Mouse (Mus musculus): ENCODE results near the gene Catsperg1. TPM values are rescaled to one million over a fixed set of nuclear protein-coding genes. Genes with fewer than 3 reads are reported as not detected.

Gene Catsperg1
- polyA plus RNA-seq, 1 experiment from 2014 or later = 0.78 TPM

GRCm38 (mm10) chr7:29180077-29180853 is 33.6 kb downstream of the Catsperg1 start, which contains the start of gene Psmd8:
Gene Psmd8 (minus strand): TSS chr7:29180701.
- peak within 1 kb of the TSS; percentile 86 for H3K4me2 ChIP-seq
- peaks cover 18% of the 10 kb centered on the region for H3K4me1 ChIP-seq
- H3K36me3 ChIP-seq (replicated peaks) = peaks cover 14% of the 10 kb centered on the region
- H3K4me3 ChIP-seq (replicated peaks) = peak within 1 kb of the TSS; percentile 83
- no peaks in the 10 kb centered on the region for H3K9me3 ChIP-seq
- H3K27ac ChIP-seq = peak within 1 kb of the TSS; percentile 74
- H3K27me3 ChIP-seq = no peaks in the 10 kb centered on the region
- WGBS = under 1% methylated on average over 62 of the region's 62 CpGs
- peak within 1 kb of the TSS; percentile 86 for H3K9ac ChIP-seq
- peak; percentile 95 for ATAC-seq (ENCODE audit: low FRiP score)

GRCm38 (mm10) chr7:29179323-29179722 is 34.5 kb downstream of the Catsperg1 start:
- Histone ChIP-seq H3K9me3 (no peaks in the 10 kb centered on the region), H3K27me3 (peaks cover 6% of the 10 kb centered on the region), H3K36me3 (replicated peaks) (peaks cover 23% of the 10 kb centered on the region), H3K4me3 (replicated peaks) (peak overlapping the region; percentile 83), H3K4me1 (peaks cover 18% of the 10 kb centered on the region), H3K27ac (no peak overlapping the region), H3K4me2 (peak overlapping the region; percentile 86), H3K9ac (peak overlapping the region; percentile 86)
- ATAC-seq (ENCODE audit: low FRiP score) = no peak
- 64% methylated on average over 7 of the region's 7 CpGs for whole genome bisulfite sequencing

- no peaks in the 10 kb centered on the region for H3K9me3 ChIP-seq
- H3K27ac ChIP-seq = no peak overlapping the region
- WGBS = 83% methylated on average over 4 of the region's 4 CpGs
- no peak overlapping the region for H3K9ac ChIP-seq
- H3K27me3 ChIP-seq = peaks cover 18% of the 10 kb centered on the region
- no peak overlapping the region for H3K4me3 ChIP-seq (replicated peaks)
- H3K36me3 ChIP-seq (replicated peaks) = peaks cover 32% of the 10 kb centered on the region
- ATAC-seq (ENCODE audit: low FRiP score) = no peak
- H3K4me2 ChIP-seq = no peak overlapping the region
- H3K4me1 ChIP-seq = peaks cover 18% of the 10 kb centered on the region
These were observed 35.7 kb downstream of the Catsperg1 start for GRCm38 (mm10) chr7:29178106-29178505.

GRCm38 (mm10) chr7:29172390-29173016 is 41.3 kb downstream of the Catsperg1 start:
- H3K4me3 ChIP-seq (replicated peaks) = peak overlapping the region; percentile 5; the same call in 1 of the 2 replicates
- peaks cover 56% of the 10 kb centered on the region for H3K27me3 ChIP-seq
- no peak overlapping the region for H3K4me2 ChIP-seq
- no peak overlapping the region for H3K27ac ChIP-seq
- no peak overlapping the region for H3K9ac ChIP-seq
- peaks cover 32% of the 10 kb centered on the region for H3K36me3 ChIP-seq (replicated peaks)
- no peak for ATAC-seq (ENCODE audit: low FRiP score)
- peaks cover 47% of the 10 kb centered on the region for H3K4me1 ChIP-seq
- no peaks in the 10 kb centered on the region for H3K9me3 ChIP-seq
- 37% methylated on average over 30 of the region's 32 CpGs for WGBS

- WGBS = 8% methylated on average over 34 of the region's 34 CpGs
- Histone ChIP-seq H3K4me1 (peaks cover 48% of the 10 kb centered on the region), H3K27ac (no peak overlapping the region), H3K4me3 (replicated peaks) (peak overlapping the region; percentile 70), H3K9ac (peak overlapping the region; percentile 21; the same call in 1 of the 2 replicates), H3K36me3 (replicated peaks) (peaks cover 32% of the 10 kb centered on the region), H3K9me3 (no peaks in the 10 kb centered on the region), H3K4me2 (peak overlapping the region; percentile 78), H3K27me3 (peaks cover 58% of the 10 kb centered on the region)
- ATAC-seq (ENCODE audit: low FRiP score) = no peak
These were observed 42.2 kb downstream of the Catsperg1 start for GRCm38 (mm10) chr7:29171562-29172097.

- Histone ChIP-seq H3K9ac (peak overlapping the region; percentile 21), H3K4me2 (peak overlapping the region; percentile 78), H3K27me3 (peaks cover 58% of the 10 kb centered on the region), H3K9me3 (no peaks in the 10 kb centered on the region), H3K4me1 (peaks cover 48% of the 10 kb centered on the region), H3K27ac (no peak overlapping the region), H3K4me3 (replicated peaks) (peak overlapping the region; percentile 70), H3K36me3 (replicated peaks) (peaks cover 30% of the 10 kb centered on the region)
- no peak for ATAC-seq (ENCODE audit: low FRiP score)
- 3% methylated on average over 43 of the region's 43 CpGs for WGBS
These were observed 42.9 kb downstream of the Catsperg1 start for GRCm38 (mm10) chr7:29170755-29171561.

- 2% methylated on average over 30 of the region's 30 CpGs for WGBS
- Histone ChIP-seq H3K9me3 (no peaks in the 10 kb centered on the region), H3K36me3 (replicated peaks) (peaks cover 22% of the 10 kb centered on the region), H3K27me3 (peaks cover 58% of the 10 kb centered on the region), H3K4me2 (peak within 1 kb of the TSS; percentile 78), H3K9ac (peak within 1 kb of the TSS; percentile 76), H3K4me1 (peaks cover 48% of the 10 kb centered on the region), H3K4me3 (replicated peaks) (peak within 1 kb of the TSS; percentile 70), H3K27ac (peak within 1 kb of the TSS; percentile 89)
- ATAC-seq (ENCODE audit: low FRiP score) = peak; percentile 40
These were observed 43.6 kb downstream of the Catsperg1 start, which contains the start of the genes Ggn and Spred3 for GRCm38 (mm10) chr7:29170066-29170754. Gene Ggn (plus strand): TSS chr7:29170210. Gene Spred3 (minus strand): TSS chr7:29170411.

- ATAC-seq (ENCODE audit: low FRiP score) = peak; percentile 84
- Histone ChIP-seq H3K36me3 (replicated peaks) (peaks cover 15% of the 10 kb centered on the region), H3K4me1 (peaks cover 48% of the 10 kb centered on the region), H3K4me2 (peak overlapping the region; percentile 78), H3K9ac (peak overlapping the region; percentile 76), H3K4me3 (replicated peaks) (peak overlapping the region; percentile 70), H3K9me3 (no peaks in the 10 kb centered on the region), H3K27ac (peak overlapping the region; percentile 89), H3K27me3 (peaks cover 53% of the 10 kb centered on the region)
- WGBS = 0% methylated on average over 24 of the region's 39 CpGs
These were observed 44.4 kb downstream of the Catsperg1 start for GRCm38 (mm10) chr7:29169231-29170065.

GRCm38 (mm10) chr7:29168791-29169230 is 45.0 kb downstream of the Catsperg1 start:
- peak overlapping the region; percentile 78 for H3K4me2 ChIP-seq
- H3K9ac ChIP-seq = peak overlapping the region; percentile 76
- peaks cover 10% of the 10 kb centered on the region for H3K36me3 ChIP-seq (replicated peaks)
- ATAC-seq (ENCODE audit: low FRiP score) = peak; percentile 22
- peaks cover 48% of the 10 kb centered on the region for H3K4me1 ChIP-seq
- 2% methylated on average over 13 of the region's 14 CpGs for WGBS
- H3K4me3 ChIP-seq (replicated peaks) = peak overlapping the region; percentile 70
- H3K9me3 ChIP-seq = no peaks in the 10 kb centered on the region
- peak overlapping the region; percentile 89 for H3K27ac ChIP-seq
- peaks cover 47% of the 10 kb centered on the region for H3K27me3 ChIP-seq

- Histone ChIP-seq H3K4me1 (peaks cover 48% of the 10 kb centered on the region), H3K4me3 (replicated peaks) (peak overlapping the region; percentile 70)
- 2% methylated on average over 10 of the region's 10 CpGs for WGBS
These were observed 45.6 kb downstream of the Catsperg1 start for GRCm38 (mm10) chr7:29168121-29168695.

More at GRCm38 (mm10) chr7:29168121-29168695, 45.6 kb downstream of the Catsperg1 start:
- ATAC-seq (ENCODE audit: low FRiP score) = 0 out of 2 replicates have a peak, but pooled peaks have one; percentile 1
- Histone ChIP-seq H3K36me3 (replicated peaks) (peaks cover 5% of the 10 kb centered on the region; the same call in 1 of the 2 replicates), H3K4me2 (peak overlapping the region; percentile 78), H3K9me3 (no peaks in the 10 kb centered on the region), H3K27ac (peak overlapping the region; percentile 89; the same call in 1 of the 2 replicates), H3K27me3 (peaks cover 41% of the 10 kb centered on the region), H3K9ac (peak overlapping the region; percentile 76)
